Mouse (Mus musculus) layer of hippocampus, postnatal 14 days (tissue): ENCODE results near the gene Gprc5c. TPM values are rescaled to one million over a fixed set of nuclear protein-coding genes. Genes with fewer than 3 reads are reported as not detected.

Experiments used
- DNase-seq, 2 experiments: peaks; one replicate each; pipeline ENCODE4 v3.0.0; 2021 to 2022; ENCODE audit warnings: low spot score in 2 of 2, mixed read lengths in 1 of 2
- total RNA-seq, 2 experiments: library from RNA; stranded (reverse); gene quantifications; 2 replicates each; pipeline ENCODE4 v1.2.3; 2021

Gprc5c gene
- total RNA-seq, 2 experiments from 2014 or later = 4.7 to 6.0 TPM

DNA sequence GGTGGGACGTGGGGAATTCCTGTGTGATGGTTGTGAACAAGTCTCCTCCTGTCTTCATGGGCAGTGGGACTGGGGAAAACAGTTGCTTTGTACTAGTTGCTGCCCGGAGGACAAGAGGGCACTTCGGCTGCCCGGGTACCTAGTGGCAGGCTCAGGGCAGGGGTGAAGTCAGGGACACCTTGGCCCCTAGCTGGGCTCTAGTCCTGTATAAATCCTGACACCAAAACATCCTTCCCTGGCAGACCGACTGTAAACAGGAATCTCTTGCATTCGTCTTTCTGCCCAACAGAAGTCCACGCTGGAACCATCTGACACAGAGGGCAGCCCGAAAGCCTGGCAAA, 20.5 kb upstream of the Gprc5c start:
- no peak for DNase-seq

DNA sequence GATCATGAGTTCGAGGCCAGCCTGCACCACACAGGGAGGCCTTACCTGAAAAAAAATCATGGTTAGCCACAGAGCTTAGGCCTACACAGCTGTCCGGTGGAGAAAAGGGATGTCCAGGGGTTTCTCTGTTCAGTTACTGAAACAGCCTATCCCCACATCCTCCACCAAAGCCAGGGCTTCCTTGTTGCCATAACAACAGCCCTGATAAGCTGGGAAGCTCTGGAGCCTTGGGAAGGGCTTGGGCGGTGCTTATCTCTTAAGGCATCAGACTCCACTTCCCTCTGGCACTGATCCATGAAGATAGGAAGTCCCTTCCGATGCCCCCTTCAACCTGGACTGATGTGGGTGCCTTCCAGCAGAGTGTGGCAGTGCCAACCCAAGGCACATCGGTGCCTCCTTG, 17.8 kb upstream of the Gprc5c start:
- DNase-seq = no peak

GRCm38 (mm10) chr11:114843818-114844463, 7.0 kb upstream of the Gprc5c start:
- DNase-seq = no peak

- no peak for DNase-seq
These were observed 6.3 kb upstream of the Gprc5c start for GRCm38 (mm10) chr11:114844464-114845220.

DNA sequence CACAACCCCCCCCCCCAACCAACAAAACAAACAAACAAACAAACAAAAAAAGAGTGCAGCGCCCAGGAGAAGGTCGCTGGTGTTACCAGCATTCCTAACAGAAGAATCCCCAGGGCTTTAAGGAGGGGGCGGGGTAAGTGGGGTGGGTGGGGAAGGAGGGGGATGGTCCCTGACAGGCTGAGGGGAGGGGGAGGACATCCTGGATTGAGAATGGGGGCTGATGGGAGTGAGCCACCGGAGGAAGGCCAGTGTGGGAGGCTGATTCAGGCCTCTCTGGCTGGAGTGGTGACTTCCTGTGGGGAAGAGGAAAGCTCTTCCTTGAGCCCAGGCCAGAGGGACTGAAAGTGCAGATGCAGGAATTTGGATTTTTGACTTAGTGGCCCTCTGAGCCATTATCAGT, 4.6 kb upstream of the Gprc5c start:
- DNase-seq = no peak

DNA sequence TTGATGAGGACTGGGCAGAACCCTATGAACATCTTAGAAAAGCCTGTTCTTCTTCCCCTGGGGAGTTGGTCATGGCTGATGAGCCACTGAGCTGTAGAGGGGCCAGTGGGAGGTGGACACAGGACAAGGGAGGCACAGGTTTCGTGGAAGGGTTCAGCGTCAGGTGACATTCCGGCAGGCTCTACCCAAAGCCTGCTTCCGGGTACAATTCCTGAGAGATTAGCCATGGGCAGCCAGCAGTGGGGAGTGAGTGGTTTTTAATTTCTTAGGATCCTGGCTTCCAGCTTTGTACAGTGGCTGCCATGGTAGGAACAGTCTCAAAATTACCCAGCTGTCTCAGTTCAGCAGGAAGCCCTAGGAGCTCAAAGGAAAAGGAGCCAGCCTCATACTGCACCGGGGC, 3.9 kb upstream of the Gprc5c start:
- no peak for DNase-seq

- no peak for DNase-seq
These were observed 1.4 kb upstream of the Gprc5c start for GRCm38 (mm10) chr11:114849572-114849971.

GRCm38 (mm10) chr11:114850066-114850451, 893 bp upstream of the Gprc5c start:
- DNase-seq = no peak

DNA sequence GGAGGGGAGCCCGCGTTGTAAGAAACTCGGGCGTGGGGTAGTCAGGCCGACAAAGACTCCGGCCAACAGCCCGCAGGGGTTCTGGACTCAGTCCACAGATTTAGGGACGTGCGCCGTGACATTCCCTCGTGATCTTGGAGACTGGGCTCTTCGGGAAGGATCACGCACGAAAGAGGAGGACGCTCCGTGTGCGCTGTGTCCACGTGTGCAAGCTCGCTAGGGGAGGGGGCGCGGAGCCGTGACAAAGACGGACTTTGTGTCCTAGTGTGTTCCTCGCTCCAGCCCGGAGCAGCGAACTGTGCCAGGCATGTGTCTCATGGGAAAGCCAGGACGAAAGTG, 286 bp downstream of the Gprc5c start:
- no peak for DNase-seq

- DNase-seq = peak; percentile 43 to 48
These were observed 807 bp downstream of the Gprc5c start for GRCm38 (mm10) chr11:114851608-114852310.

DNA sequence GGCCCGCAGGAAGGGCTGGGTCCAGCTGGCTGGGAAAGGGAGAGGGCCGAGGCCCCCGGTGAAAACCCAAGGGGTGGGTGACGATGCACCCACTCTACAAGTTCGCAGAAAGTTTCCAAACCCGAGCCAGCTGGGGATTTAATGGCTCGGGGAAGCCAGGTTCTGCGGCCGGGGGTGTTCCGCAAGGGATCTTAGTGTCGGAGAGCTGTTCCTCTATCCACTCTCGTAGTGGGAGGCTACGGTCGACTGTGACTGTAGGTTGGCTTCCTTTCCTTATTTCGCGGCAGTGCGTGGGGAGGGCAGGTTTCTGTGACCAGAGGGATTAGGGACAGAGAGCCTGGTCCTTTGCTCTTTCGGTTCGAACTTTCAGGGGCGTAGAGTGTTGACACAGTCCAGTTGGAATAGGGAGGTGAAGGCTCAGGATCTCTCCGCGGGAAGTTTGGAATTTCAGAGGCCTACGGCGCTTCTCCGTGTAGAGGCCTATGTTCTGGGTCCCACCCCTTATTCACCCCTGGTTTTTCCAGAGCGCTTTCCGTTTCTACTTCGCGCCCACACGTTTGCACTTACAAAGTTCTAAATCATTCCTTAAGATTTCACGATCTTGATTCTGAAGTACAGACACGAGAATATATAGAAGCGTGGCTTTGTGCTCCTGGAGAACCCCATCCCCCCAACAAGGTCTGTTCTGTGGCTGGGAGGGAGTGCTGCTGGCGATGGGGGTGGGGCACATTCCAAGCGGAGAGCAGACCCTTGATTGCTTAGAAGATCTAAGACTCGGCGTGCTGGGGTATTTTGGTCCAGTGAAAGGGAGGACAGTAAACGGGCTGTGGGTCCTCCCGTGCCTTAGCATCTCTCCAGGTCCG, 1.6 kb downstream of the Gprc5c start:
- DNase-seq = no peak

GRCm38 (mm10) chr11:114853174-114853838, 2.4 kb downstream of the Gprc5c start:
- no peak for DNase-seq

- DNase-seq = no peak
These were observed 3.6 kb downstream of the Gprc5c start for GRCm38 (mm10) chr11:114854581-114854980.

- no peak for DNase-seq
These were observed 5.2 kb downstream of the Gprc5c start for GRCm38 (mm10) chr11:114856125-114856524.

GRCm38 (mm10) chr11:114858641-114859040, 7.7 kb downstream of the Gprc5c start:
- no peak for DNase-seq

DNA sequence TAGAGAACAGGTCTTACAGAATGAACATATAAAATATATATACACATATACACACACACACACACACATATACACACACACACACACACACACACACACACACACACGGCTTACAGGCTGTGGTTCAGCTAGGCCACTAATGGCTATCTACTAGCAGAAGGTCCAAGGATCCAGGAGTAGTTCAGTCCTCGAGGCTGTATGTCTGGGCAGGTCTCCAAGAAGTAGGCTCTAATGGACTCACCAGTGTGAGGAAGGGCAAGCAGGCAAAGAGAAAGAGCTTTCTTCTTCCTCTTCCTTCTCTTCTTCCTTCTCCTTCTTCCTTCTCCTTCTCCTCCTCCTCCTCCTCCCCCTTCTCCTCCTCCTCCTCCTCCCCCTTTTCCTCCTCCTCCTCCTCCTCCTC, 10.1 kb downstream of the Gprc5c start:
- no peak for DNase-seq

DNA sequence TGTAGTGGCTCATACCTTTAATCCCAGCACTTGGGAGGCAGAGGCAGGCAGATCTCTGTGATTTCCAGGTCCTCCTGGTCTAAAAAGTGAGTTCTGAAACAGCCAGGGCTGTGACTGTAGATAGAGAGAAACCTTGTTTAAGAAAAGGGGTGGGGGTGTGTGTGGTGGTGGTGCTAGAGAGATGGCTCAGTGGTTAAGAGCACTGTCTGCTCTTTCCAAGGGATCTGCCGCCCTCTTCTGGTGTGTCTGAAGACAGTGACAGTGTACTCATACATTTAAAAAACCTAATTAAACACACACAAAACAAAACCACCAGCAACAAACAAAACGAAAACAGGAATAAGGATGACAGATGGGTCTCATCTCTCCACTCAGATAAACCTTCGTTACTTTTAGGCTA, 11.7 kb downstream of the Gprc5c start:
- no peak for DNase-seq

DNA sequence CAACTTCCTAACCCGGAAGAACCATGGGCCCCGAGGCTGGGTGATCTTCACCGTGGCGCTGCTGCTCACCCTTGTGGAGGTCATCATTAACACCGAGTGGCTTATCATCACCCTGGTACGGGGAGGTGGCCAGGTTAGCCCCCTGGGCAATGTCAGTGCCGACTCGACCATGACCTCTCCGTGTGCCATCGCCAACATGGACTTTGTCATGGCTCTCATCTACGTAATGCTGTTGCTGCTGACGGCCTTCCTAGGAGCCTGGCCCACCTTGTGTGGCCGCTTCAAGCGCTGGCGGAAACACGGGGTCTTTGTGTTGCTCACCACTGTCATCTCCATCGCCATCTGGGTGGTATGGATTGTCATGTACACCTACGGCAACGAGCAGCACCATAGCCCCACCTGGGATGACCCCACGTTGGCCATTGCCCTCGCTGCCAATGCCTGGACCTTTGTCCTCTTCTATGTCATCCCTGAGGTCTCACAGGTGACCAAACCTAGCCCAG, 13.0 kb downstream of the Gprc5c start:
- no peak for DNase-seq

DNA sequence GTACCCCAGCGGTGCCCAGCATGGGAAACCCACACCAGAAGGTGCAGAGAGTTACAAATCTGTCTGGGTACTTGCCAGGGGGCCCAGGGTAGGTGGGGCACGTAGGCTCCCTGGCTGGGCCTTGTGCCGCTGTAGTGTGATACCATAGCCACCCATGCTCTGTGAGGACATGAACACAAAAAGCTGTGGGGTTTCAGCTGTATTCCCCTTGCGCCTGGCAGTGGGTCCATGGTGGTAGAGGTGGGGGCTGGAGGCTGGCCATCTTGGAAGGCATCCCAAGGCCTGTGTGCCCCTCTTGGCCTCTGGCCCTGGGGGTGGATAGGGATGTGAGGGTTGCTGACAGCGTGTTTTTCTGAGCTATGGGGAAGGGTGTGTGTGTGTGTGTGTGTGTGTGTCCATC, 15.0 kb downstream of the Gprc5c start:
- no peak for DNase-seq

- DNase-seq = no peak
These were observed 15.8 kb downstream of the Gprc5c start for GRCm38 (mm10) chr11:114866486-114867360.
